Mouse (Mus musculus): ENCODE data around the gene Rpl7a. TPM values are rescaled to one million over a fixed set of nuclear protein-coding genes. Genes with fewer than 3 reads are reported as not detected.
A peak's percentile ranks its signal among the peaks of the same experiment; 100 is the strongest.
"Not testable (repeated sequence)": the region's sequence is repeated elsewhere in the genome, so short reads cannot be mapped to it uniquely, and the experiment has no call there.

Rpl7a gene
- polyA plus RNA-seq (2012; rRNA removed), result 504 and 639 TPM in 2 replicates

DNA sequence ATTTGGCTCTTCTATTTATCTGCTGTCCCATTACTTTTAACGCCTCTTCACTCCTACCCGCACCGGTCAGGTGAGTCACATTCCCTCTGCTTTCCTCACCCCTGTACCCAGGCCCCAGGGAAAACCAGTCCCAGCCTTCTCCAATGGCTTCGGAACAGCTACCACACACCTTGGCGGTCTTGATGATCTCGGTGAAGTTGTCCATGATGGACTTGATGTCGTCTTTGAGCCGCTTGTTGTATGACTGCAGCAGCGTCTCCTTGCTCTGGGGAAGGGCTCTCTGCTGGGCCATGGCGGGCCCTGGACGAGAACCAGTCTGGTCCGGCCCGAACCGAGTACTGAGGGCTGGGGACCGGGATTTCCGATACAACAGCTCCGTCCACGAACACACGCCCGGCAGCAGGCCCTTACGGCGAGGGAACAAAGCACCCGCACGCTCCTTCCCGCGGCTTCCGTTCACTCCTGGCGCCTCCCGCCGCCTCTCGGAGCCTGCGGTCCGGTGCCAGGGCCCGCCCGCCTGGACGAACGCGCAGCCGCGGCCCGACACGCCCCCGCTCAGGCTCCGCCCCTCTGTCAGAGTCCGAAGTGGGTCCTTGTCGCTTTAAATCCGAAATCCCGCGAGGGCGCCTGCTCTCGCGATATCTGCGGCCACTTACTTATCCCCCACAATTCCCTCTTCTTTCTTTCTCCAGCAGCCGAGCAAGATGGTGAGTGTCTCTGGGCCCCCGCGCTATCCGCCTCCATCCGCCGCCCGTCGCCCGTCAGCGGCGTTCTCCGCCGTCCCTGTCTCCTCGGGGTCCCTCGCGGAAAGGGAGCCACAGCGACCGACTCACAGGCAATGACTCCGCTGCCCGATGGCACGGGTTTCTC is at the start of gene Rpl7a, which contains the start of gene Med22:
Gene Rpl7a (plus strand): TSS at position 641 of the 870 bp plus-strand sequence.
Gene Med22 (minus strand): TSS at position 554 of the 870 bp plus-strand sequence.
- Histone ChIP-seq H3K4me3 (ENCODE audit: low read depth, low read length) (peak within 1 kb of the TSS; percentile 82), H3K36me3 (ENCODE audit: control insufficient read depth, insufficient read depth, low read length) (peaks cover 29% of the 10 kb centered on the region), H3K27me3 (ENCODE audit: control insufficient read depth, insufficient read depth, low read length) (no peaks in the 10 kb centered on the region), H3K4me1 (ENCODE audit: control insufficient read depth, insufficient read depth, insufficient read length, low read length) (peaks cover 12% of the 10 kb centered on the region), H3K27ac (ENCODE audit: insufficient read depth, low read depth, low read length) (peak within 1 kb of the TSS; percentile 73)
- TF ChIP-seq POLR2A (IDR thresholded peaks at IDR 0.05; ENCODE audit: low read depth, low read length), result peak; percentile 88
- no peak for TF ChIP-seq CTCF (IDR thresholded peaks at IDR 0.05; ENCODE audit: extremely low read depth, insufficient read length, insufficient replicate concordance, low read depth, low read length)
- WGBS, result under 1% methylated on average over 74 of the region's 74 CpGs

DNA sequence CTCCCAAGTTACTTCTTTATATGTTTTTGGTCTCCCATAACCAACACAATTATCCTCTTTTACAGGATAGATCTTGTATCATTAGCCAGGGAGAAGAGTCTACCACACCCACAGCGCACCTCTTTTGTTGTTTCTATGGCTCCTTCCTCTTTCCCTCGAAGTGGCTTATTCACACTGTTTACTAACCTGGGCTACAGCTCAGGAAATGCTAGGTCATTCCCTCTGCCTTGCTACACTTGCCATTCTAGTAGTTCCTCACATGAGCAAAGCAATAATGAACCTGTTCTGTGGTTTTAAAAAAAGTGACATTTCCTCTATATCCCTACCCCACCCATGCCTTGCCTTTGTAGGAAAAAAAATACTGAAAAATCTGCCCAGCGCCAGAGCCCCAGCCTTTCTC is 47.7 kb upstream of the Rpl7a start:
- Histone ChIP-seq H3K27ac (ENCODE audit: insufficient read depth, low read depth, low read length) (no peak overlapping the region), H3K27me3 (ENCODE audit: control insufficient read depth, insufficient read depth, low read length) (no peaks in the 10 kb centered on the region), H3K4me1 (ENCODE audit: control insufficient read depth, insufficient read depth, insufficient read length, low read length) (no peaks in the 10 kb centered on the region), H3K36me3 (ENCODE audit: control insufficient read depth, insufficient read depth, low read length) (no peaks in the 10 kb centered on the region), H3K4me3 (ENCODE audit: low read depth, low read length) (no peak overlapping the region)
- TF ChIP-seq POLR2A (IDR thresholded peaks at IDR 0.05; ENCODE audit: low read depth, low read length) (no peak), CTCF (IDR thresholded peaks at IDR 0.05; ENCODE audit: extremely low read depth, insufficient read length, insufficient replicate concordance, low read depth, low read length) (no peak)
- 55% methylated on average over 3 of the region's 3 CpGs for WGBS

DNA sequence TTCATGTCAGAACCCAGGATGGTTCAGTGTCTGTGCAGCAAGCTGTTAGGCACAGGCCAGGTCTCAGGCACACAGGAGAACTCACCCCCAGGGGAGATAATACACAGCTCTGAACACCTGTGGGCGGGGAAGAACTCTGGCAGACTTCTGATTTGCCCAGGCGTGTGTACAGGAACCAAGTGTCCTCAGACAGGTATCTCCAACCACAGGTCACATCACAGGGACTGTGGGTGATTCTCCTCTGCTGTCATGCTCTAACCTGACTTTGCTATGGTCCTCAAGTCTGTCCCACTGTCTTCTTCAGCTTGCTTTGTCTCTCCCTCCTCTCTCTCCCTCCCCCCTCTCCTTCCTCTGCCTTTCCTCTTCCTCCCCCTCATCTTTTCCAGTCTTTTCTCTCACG is 45.7 kb upstream of the Rpl7a start, which contains the start of gene Abo:
Gene Abo (minus strand): TSS at position 101 of the 400 bp plus-strand sequence.
- TF ChIP-seq CTCF (IDR thresholded peaks at IDR 0.05; ENCODE audit: extremely low read depth, insufficient read length, insufficient replicate concordance, low read depth, low read length) (no peak), POLR2A (IDR thresholded peaks at IDR 0.05; ENCODE audit: low read depth, low read length) (no peak)
- WGBS, result 36% methylated on average over 3 of the region's 3 CpGs
- Histone ChIP-seq H3K27ac (ENCODE audit: insufficient read depth, low read depth, low read length) (no peak within 1 kb of the TSS), H3K4me3 (ENCODE audit: low read depth, low read length) (no peak within 1 kb of the TSS), H3K36me3 (ENCODE audit: control insufficient read depth, insufficient read depth, low read length) (no peaks in the 10 kb centered on the region), H3K4me1 (ENCODE audit: control insufficient read depth, insufficient read depth, insufficient read length, low read length) (no peaks in the 10 kb centered on the region), H3K27me3 (ENCODE audit: control insufficient read depth, insufficient read depth, low read length) (no peaks in the 10 kb centered on the region)

DNA sequence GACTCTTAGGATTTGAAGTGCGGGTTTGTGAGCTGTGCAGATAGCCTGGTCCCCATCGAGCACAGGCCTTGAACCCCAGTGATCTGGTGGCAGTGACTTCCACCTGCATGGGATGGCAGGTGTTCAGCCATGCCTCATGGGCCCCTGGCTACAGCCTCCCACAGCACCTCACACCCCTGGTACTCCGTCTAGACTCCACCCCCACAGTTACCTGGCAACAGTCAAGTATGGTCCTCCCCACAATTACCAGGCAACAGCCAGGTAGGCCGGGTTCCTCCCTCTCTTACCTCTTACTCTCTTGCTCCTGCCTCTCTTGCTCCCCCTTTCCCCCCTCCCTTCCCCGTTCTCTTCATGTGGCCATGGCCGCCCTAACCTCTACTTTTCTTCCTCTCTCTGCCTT is 39.9 kb upstream of the Rpl7a start:
- no peaks in the 10 kb centered on the region for H3K36me3 ChIP-seq (ENCODE audit: control insufficient read depth, insufficient read depth, low read length)
- TF ChIP-seq CTCF (IDR thresholded peaks at IDR 0.05; ENCODE audit: extremely low read depth, insufficient read length, insufficient replicate concordance, low read depth, low read length), result no peak
- TF ChIP-seq POLR2A (IDR thresholded peaks at IDR 0.05; ENCODE audit: low read depth, low read length), result no peak
- no peak overlapping the region for H3K4me3 ChIP-seq (ENCODE audit: low read depth, low read length)
- no peak overlapping the region for H3K27ac ChIP-seq (ENCODE audit: insufficient read depth, low read depth, low read length)
- no peaks in the 10 kb centered on the region for H3K4me1 ChIP-seq (ENCODE audit: control insufficient read depth, insufficient read depth, insufficient read length, low read length)
- H3K27me3 ChIP-seq (ENCODE audit: control insufficient read depth, insufficient read depth, low read length), result peaks cover 2% of the 10 kb centered on the region; the same call in 1 of the 2 replicates
- WGBS, result 44% methylated on average over 6 of the region's 6 CpGs

DNA sequence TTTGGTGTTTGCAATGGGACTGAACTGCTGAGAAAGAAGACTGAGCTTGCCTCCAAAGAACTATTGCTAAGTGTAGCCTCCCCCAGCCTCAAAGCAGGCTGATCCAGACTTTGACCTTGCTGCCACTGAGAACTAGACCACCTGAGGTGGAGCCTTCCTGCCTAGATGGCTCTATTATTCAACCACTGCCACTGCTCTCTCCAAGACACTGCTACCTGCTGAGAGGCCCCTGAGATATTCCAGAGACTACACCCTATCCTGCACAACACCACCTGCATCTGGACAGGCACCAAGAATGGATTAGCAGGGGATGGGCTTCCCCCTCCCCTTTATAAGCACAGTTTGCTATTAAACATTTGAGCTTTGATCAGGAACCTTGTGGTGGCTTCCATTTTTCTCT is 32.0 kb upstream of the Rpl7a start:
- H3K4me3 ChIP-seq (ENCODE audit: low read depth, low read length), result no peak overlapping the region
- TF ChIP-seq POLR2A (IDR thresholded peaks at IDR 0.05; ENCODE audit: low read depth, low read length), result no peak

DNA sequence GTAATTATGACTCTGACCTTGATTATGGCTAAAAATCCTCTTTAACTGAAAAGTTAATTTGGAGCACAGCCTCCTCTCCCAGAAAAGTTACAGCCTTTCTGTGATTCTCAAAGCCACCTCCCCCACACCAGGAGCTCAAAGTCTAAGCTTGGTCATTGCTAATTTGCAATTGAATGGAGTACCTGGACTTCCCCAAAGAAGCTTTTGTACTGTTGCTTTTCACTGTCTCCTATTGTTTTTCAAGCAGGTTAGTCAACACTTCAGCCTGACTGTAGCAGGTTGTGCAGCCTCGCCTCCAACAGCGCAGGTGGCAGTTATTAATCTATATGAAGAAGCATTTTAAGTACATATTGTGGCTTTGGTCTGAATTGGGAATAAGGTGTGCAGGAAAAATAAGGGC is 25.0 kb upstream of the Rpl7a start:
- 87% methylated on average over 2 of the region's 2 CpGs for WGBS
- H3K27ac ChIP-seq (ENCODE audit: insufficient read depth, low read depth, low read length); H3K4me3 ChIP-seq (ENCODE audit: low read depth, low read length); H3K4me1 ChIP-seq (ENCODE audit: control insufficient read depth, insufficient read depth, insufficient read length, low read length); H3K27me3 ChIP-seq (ENCODE audit: control insufficient read depth, insufficient read depth, low read length): not testable (repeated sequence)
- H3K36me3 ChIP-seq (ENCODE audit: control insufficient read depth, insufficient read depth, low read length), result peaks cover 15% of the 10 kb centered on the region

More for the DNA sequence above, 32.0 kb upstream of the Rpl7a start:
- Histone ChIP-seq H3K36me3 (ENCODE audit: control insufficient read depth, insufficient read depth, low read length) (no peaks in the 10 kb centered on the region), H3K4me1 (ENCODE audit: control insufficient read depth, insufficient read depth, insufficient read length, low read length) (no peaks in the 10 kb centered on the region), H3K27me3 (ENCODE audit: control insufficient read depth, insufficient read depth, low read length) (no peaks in the 10 kb centered on the region), H3K27ac (ENCODE audit: insufficient read depth, low read depth, low read length) (no peak overlapping the region)

DNA sequence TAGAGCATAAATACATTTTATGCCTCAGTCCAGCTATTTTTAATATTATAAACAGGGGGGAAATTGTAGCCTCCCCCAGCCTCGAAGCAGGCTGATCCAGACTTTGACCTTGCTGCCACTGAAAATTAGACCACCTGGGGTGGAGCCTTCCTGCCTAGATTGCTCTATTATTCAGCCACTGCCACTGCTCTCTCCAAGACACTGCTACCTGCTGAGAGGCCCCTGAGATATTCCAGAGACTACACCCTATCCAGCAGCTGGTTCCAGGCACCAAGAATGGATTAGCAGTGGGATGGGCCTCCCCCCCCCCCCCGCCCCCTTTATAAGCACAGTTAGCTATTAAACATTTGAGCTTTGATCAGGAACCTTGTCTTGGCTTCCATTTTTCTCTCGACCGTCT is 24.4 kb upstream of the Rpl7a start:
- peaks cover 20% of the 10 kb centered on the region for H3K36me3 ChIP-seq (ENCODE audit: control insufficient read depth, insufficient read depth, low read length)
- WGBS, result 47% methylated on average over 4 of the region's 4 CpGs

More for the DNA sequence above, 24.4 kb upstream of the Rpl7a start:
- H3K27me3 ChIP-seq (ENCODE audit: control insufficient read depth, insufficient read depth, low read length); H3K27ac ChIP-seq (ENCODE audit: insufficient read depth, low read depth, low read length); H3K4me1 ChIP-seq (ENCODE audit: control insufficient read depth, insufficient read depth, insufficient read length, low read length); H3K4me3 ChIP-seq (ENCODE audit: low read depth, low read length): not testable (repeated sequence)

Measured in small intestine, adult 2 months (tissue).